Mouse (Mus musculus) monocyte, adult 2 months (primary cell): ENCODE data around the gene Lipk.

Experiments used
- DNase-seq, 2 experiments: peaks; one replicate each; pipeline ENCODE4 v3.0.0; 2022; ENCODE audit warnings: low spot score in 2 of 2, low read depth in 1 of 2

Lipk gene

DNA sequence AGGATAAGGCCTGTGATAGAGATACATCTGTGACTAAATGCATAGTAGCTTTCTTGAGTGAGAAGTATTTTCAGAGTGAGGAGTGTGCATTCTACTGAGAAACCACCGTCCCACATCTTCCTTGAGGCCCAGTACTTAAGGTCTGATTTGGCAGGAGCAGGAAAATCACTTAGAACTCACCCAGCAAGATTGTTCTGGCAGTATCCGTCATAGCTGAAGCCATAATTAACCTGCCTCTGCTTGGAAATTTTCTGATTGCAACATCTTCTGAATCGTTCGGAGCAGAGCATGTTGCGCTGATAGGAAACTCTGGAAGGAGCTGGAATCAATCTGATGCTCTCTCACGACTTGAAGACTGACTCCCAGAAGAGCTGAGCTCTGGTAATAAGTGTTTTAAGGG is at the start of gene Lipk:
Gene Lipk (plus strand): TSS at position 289 of the 400 bp plus-strand sequence.
- DNase-seq: no peak

- DNase-seq: no peak
These were observed 47.2 kb upstream of the Lipk start, which contains the start of gene Lipf for GRCm38 (mm10) chr19:33960887-33961286. Lipf (plus strand) TSS chr19:33961187.

DNA sequence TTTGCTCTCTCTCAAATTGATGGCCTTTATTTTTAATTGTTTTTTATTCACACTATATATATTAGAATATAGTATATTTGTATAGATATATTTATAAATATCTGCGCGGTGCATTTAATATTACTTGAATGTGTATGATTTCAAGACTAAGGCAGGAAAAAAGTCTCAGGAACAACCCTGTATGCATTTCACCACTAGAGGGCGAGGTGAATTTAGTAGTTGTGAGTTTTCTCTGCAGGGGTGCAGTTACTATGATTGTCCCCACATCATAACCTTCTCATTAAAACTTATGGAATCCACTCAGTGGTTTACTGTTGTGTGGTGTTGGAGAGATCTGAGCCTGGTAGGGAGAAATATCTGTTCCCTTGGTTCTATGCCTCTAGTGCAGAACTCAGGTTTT is 29.1 kb upstream of the Lipk start:
- DNase-seq: no peak

DNA sequence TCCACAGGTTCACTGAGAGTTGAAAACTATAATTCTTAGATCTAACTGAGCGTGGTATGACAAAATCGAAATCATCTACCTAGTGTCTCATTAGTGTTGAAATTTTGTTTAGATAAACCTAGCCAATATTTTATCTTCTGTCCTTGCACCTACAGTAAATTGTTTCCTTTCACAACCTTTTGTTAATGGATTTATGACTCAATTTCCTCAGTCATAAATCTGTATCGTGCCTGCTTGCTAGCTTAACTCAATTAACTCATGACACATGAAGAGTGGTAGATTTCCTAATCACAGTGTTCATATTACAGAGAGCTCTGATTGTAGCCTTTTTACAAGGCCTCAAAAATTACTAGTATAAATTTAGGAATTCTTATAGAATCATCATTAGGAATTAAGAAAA is 25.0 kb upstream of the Lipk start:
- DNase-seq: no peak

GRCm38 (mm10) chr19:34021440-34022172 is 13.5 kb downstream of the Lipk start:
- no peak for DNase-seq

DNA sequence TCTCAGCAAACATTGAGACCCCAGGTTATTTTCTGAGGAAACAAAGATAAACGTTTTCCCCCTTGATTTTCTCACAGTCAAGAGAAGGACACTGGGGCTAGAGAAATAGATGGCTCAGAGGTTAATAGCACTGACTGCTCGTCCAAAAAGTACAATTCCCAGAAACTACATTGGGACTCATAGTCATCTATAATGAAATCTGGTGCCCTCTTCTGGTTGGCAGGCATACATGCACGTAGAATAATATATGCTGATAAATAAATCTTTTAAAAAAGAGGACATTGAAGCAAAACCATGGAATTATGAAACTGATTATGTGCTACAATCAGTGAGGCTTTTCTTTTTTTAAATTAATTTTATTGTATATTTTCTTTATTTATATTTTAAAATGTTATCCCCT is 14.7 kb downstream of the Lipk start:
- no peak for DNase-seq

- DNase-seq: no peak
These were observed 31.6 kb downstream of the Lipk start for GRCm38 (mm10) chr19:34039731-34040130.

- DNase-seq: no peak
These were observed 34.9 kb downstream of the Lipk start for GRCm38 (mm10) chr19:34043008-34043407.

- DNase-seq: no peak
These were observed 41.4 kb downstream of the Lipk start for GRCm38 (mm10) chr19:34049371-34050039.

- DNase-seq: no peak
These were observed 43.4 kb downstream of the Lipk start for GRCm38 (mm10) chr19:34051502-34051901.

GRCm38 (mm10) chr19:34063547-34063946 is 55.5 kb downstream of the Lipk start:
- no peak for DNase-seq

GRCm38 (mm10) chr19:34064059-34064458 is 56.0 kb downstream of the Lipk start:
- no peak for DNase-seq

DNA sequence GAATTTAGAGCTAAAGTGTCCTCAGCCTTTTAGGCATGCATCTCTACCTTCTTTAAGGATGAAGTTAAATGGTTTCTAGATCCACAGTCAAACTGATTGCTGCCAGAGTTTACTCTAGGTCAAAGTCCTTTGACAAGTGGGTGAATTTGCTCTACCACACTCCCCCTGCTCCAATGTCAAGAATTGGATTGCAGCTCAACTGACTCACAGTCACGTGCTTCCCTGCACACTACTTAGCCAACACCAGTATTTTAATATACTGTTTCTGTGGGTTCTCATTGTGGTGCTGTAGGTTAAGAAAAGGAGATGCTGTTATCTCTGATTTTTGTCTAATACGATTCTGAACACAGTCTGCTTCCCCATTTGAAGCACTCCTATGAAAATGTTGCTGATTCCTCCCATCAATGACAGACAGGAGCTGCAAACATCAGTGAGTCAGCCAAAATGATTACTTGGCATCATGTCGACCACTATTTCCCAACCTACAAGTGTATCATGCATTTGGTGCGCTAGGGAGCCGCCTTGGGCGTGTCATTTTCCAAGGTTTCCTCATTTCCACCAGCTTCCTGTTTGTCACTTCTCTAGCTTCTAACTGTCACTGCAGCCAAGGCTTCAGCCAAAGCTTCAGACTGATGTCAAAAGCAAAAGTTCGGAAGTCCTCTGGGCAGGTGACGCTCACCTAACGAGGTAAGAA is 58.8 kb downstream of the Lipk start, which contains the start of gene Lipn:
Gene Lipn (plus strand): TSS at position 580 of the 694 bp plus-strand sequence.
- DNase-seq: peak; percentile 2 to 33

- no peak for DNase-seq
These were observed 66.1 kb downstream of the Lipk start for GRCm38 (mm10) chr19:34074239-34074638.

DNA sequence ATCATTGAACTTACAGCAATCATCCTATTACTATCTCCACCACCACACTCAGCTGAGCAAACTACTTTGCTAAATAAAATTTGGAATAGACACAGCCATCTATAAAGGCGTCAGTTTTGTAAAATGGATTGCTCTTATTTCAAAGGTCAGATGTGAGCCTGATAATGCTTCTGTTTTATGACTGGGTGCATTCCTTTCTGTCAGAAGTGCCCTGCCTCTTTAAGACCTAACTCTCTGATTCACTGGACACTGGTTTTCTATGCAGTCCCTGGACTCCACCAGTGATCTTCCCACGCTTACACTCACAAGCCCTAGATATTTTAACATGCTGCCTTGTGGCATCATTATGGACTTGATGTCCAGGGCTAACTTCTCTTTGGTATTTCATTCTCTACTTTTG is 70.0 kb downstream of the Lipk start:
- no peak for DNase-seq

DNA sequence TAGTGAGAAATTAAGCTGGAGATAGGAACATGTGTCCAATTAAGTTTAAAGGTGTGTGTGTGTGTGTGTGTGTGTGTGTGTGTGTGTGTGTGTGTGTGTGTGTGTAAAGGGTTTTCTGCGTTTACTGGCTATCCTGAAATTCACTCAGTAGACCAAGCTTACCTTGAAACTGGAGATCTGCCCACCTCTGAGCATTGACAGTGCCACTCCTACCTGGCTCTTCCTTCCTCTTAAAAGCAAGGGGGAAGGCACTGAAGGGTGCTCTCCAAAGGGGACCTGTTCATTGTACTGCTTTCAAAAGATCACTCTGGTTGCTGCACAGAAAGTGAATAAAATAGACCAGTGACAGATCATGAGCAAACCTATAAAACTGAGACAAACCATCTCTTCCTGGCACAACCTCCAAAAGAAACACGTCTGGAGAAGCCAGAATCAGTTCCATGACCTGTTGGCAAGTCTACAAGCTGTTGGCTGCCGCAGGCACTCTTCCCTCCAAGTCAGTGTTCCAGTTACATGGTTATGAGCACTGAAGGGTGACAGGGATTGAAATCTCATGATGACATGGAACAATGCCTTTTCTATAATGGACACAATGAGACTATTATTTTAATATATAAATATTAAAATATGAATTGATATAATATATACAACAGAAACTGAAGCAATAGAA is 81.1 kb downstream of the Lipk start:
- no peak for DNase-seq

DNA sequence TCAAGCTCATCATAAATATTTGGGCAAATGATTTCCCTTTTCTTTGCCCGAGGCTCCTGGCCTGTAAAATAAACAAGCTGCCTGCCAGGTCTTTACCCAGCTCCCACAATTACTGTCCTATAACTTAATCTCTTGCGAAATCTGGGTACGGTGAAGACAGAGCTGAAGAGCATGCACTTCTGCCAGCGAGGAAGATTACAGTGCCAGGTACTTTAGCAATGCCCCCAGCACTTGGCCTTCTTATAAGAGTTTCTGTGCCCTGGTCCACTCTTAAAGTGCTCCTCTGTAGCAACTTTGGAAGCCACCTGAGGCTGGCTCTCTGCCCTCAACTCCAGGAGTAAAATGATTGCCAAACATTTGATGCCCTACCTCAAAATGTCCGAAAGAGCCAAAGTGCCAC is 87.3 kb downstream of the Lipk start:
- DNase-seq: no peak

GRCm38 (mm10) chr19:34096228-34096627 is 88.1 kb downstream of the Lipk start:
- no peak for DNase-seq
